Comparison of ENCODE assay signal across 30 mouse cellular contexts in the genomic region with DNA sequence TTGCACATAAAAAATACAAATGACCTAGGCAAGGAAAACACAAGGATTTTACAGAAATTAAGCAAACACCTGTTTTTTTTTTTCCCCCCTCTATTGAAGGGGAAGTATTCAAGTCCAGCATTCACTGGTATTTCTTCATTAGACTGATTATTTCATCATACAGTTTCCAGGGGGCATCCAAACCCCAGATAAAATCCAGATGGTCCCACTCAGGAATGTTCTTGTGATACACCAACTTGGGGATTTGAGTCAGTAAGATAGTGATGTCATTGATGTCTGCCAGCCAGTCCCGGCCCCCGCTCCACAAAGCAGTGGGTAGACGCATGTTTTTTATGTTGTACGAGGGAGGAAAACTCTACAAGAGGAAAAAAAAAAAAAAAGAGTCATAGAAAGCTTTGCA. TPM values are rescaled to one million over a fixed set of nuclear protein-coding genes. Genes with fewer than 3 reads are reported as not detected.
"Had no signal": no experiment of that assay in that cellular context is flagged by ENCODE, and none has a peak within 500 bp of the region (broad histone marks: within the 10 kb centered on the region; RNA-seq: fewer than 3 reads in every experiment).

No protein-coding gene starts in this region.

- DNase-seq: gastrocnemius, postnatal 10 days; gastrocnemius, postnatal 25 days; heart, adult 2 months; heart, postnatal 14 days; heart, postnatal 36 days; kidney, adult 18-20 months; kidney, adult 8-10 months; kidney, postnatal 10 days; kidney, postnatal 25 days; kidney, postnatal 4 days; liver; liver, embryonic 13.5 days had no signal

- H3K27ac ChIP-seq: heart, adult 2 months; heart, embryonic 13.5 days; heart, embryonic 15.5 days; hindbrain, embryonic 10.5 days; hindbrain, embryonic 12.5 days; hindbrain, embryonic 14.5 days; intestine, embryonic 15.5 days; layer of hippocampus, adult 2 months; left cerebral cortex, adult 2 months; limb, embryonic 10.5 days; limb, embryonic 12.5 days; liver, embryonic 13.5 days; liver, embryonic 15.5 days had no signal

- H3K4me2 ChIP-seq: heart, embryonic 11.5 days; heart, embryonic 13.5 days; heart, embryonic 15.5 days; hindbrain, embryonic 12.5 days; hindbrain, embryonic 14.5 days; intestine, embryonic 15.5 days; limb, embryonic 12.5 days; liver, embryonic 11.5 days; liver, embryonic 13.5 days; liver, embryonic 15.5 days had no signal

- H3K4me3 ChIP-seq: heart, adult 2 months; heart, embryonic 13.5 days; heart, embryonic 15.5 days; hindbrain, embryonic 10.5 days; hindbrain, embryonic 12.5 days; intestine, embryonic 15.5 days; layer of hippocampus, adult 2 months; left cerebral cortex, adult 2 months; limb, embryonic 10.5 days; limb, embryonic 12.5 days; liver, embryonic 13.5 days; liver, embryonic 15.5 days had no signal

- H3K4me1 ChIP-seq: hindbrain, embryonic 10.5 days; hindbrain, embryonic 12.5 days; limb, embryonic 10.5 days had no signal

- H3K27me3 ChIP-seq: heart, embryonic 13.5 days; heart, embryonic 15.5 days; hindbrain, embryonic 12.5 days; intestine, embryonic 15.5 days; limb, embryonic 12.5 days; liver, embryonic 13.5 days; liver, embryonic 15.5 days had no signal

- ATAC-seq: hindbrain, embryonic 16.5 days; inflammation-experienced regulatory T-cells, adult 6 months; intestine, embryonic 15.5 days; intestine, postnatal 0 days had no signal

- H3K36me3 ChIP-seq: heart, embryonic 15.5 days; intestine, embryonic 15.5 days had no signal

- H3K9me3 ChIP-seq: heart, embryonic 13.5 days; heart, embryonic 15.5 days; hindbrain, embryonic 10.5 days; hindbrain, embryonic 12.5 days; intestine, embryonic 15.5 days; limb, embryonic 10.5 days; limb, embryonic 12.5 days; liver, embryonic 13.5 days; liver, embryonic 15.5 days had no signal

- H3K9ac ChIP-seq: heart, embryonic 13.5 days; heart, embryonic 15.5 days; hindbrain, embryonic 12.5 days; hindbrain, embryonic 14.5 days; intestine, embryonic 15.5 days; limb, embryonic 12.5 days; liver, embryonic 13.5 days; liver, embryonic 15.5 days had no signal

RNA-seq across cellular contexts. Expression of gene Ch25h, which starts 18.9 kb away (rescaled TPM):
- total RNA-seq: gastrocnemius, adult 18-20 months; gastrocnemius, postnatal 25 days; granulocyte monocyte progenitor cell, adult 5-6 weeks had no signal
